Mouse (Mus musculus) cerebellum, postnatal 36 days (tissue): ENCODE measurements around the gene Twist1.

Source experiments
- DNase-seq, 2 experiments: peaks; one replicate each; pipeline ENCODE4 v3.0.0; 2021 to 2022; ENCODE audit warnings: mixed read lengths in 2 of 2

The Twist1 gene

DNA sequence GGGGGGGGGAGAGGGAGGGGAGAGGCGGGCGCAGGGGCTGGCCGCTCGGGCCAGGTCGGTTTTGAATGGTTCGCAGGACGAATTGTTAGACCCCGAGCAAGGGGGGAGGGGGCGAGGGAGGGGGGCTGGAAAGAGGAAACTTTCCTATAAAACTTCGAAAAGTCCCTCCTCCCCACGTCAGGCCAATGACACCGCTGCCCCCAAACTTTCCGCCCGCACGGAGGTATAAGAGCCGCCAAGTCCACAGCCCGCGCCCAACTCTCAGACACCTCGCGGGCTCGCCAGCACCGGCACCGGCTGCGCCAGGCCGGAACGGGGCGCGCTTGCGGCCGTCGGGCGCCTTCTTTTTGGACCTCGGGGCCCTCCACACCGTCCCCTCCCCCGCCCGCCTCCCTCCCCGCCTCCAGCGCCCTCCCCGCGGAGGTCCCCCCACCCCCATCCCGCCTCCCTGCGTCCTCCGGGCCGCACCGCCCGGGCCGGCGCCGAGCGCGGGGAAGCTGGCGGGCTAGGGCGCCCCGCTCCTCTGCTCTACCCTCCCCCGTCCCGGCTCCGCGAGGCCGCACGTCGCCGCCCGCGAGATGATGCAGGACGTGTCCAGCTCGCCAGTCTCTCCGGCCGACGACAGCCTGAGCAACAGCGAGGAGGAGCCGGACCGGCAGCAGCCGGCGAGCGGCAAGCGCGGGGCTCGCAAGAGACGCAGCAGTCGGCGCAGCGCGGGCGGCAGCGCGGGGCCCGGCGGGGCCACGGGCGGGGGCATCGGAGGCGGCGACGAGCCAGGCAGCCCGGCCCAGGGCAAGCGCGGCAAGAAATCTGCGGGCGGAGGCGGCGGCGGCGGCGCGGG lies at the start of gene Twist1:
Gene Twist1, plus strand, starts transcription at position 272 of the 841 bp plus-strand sequence.
- DNase-seq: no peak

DNA sequence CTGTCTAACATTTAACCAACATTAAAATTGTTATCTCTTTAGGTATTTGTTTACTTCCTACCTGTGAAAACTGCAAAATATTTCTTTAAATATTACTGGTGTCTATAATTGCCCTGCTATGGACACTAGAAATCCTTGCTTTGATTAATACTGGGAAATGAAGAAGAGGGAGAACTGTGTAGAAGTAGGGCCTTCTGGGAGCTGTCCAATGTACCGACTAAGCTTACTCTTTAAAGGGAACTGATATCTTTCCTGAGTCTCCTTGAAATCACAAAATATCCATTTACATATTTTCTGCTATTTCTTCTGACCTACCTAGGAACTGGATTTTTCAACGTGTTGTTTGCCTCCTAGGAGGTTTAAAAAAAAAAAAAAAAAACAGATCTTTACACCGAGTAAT lies 30.7 kb upstream of the Twist1 start:
- DNase-seq: no peak

DNA sequence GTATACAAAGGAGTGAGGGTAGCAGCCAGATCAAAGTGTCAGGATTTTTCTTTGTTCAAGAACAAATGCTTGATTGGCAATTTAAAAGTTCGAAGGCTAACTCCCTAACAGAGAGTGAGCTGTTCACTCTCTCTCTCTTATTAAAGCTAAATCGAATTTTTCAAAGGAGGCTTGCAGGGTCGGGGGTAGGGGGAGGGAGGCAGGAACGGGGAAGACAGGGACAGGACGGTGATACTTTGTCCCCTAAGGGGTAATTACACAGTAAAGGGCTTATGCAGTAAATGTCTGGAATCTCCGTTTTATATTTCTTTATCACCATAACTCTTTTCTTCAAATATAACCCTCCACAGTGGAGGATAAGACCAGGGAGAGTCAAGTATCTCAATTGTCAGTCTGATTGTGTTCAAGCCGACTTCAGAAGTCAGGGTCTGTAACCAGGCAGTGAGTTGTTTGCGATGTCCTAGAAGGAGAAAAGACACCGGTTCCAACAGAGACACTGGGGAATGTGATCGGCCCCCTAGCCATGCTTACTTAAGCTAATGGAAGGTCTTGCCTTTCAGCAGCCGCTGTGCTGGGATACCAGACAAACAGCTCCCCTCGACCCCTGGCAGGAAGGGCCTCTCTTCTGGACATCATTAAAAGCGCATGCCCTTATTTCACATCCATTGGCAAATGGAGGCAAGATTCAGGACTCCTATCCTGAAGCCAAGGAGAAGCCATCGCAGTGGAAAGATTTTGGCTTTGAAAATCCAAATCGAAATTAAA lies 30.0 kb upstream of the Twist1 start:
- no peak for DNase-seq

DNA sequence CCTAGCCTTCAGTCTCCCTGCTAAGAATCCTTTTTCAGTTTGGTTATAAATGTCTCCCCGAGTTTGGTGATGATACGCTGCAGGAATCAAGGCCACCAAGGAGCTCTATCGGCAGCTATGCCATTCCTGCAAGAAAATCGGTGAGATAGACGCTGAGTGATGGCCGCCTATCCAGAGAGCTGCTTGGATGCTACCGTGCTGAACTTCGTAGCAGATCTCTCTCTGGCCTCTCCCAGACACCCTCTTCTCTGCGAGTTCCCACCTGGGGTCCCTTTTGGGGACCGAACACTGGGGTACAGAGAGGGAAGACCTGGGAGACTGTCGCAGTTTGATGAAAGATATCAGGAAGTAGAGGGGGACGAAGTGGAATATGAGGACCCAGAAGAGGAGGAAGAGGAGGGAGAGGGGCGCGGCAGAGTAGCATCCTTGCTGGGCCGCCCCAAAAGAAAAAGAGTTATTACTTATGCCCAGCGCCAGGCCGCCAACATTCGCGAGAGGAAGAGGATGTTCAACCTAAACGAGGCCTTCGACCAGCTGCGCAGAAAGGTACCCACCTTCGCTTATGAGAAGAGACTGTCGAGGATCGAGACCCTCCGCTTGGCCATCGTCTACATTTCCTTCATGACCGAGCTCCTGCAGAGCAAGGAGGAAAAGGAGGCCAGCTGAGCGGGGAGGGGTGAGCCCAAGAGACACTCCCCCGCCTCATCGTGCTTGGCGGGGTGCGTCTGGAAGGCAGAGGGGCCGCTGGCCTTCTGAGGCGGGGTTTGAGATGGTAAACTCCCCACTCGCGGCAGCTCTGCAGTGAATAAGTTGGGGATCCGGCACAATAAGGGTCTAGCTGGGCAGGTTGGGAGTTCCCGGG lies 28.9 kb upstream of the Twist1 start, which contains the start of gene Ferd3l:
Gene Ferd3l, plus strand, starts transcription at position 95 of the 862 bp plus-strand sequence.
- no peak for DNase-seq

DNA sequence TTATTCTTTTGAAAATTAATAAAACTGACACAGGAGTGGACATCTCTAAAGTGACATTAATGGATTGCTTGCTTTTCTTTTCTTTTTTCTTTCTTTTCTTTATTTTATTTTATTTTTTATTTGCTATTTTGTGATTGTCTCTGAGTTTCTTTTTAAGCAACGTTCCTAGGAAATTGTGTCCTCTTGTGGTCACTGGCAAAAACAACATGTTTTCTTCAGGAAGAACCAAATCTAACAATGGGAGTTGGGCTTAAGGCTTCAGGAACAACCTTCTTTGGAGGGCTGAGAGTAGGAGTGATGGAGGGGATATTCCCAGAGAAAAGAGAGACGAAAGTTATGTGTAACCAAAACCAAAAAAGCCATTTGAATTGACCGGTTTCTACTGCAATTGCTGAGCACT lies 4.6 kb upstream of the Twist1 start:
- no peak for DNase-seq

DNA sequence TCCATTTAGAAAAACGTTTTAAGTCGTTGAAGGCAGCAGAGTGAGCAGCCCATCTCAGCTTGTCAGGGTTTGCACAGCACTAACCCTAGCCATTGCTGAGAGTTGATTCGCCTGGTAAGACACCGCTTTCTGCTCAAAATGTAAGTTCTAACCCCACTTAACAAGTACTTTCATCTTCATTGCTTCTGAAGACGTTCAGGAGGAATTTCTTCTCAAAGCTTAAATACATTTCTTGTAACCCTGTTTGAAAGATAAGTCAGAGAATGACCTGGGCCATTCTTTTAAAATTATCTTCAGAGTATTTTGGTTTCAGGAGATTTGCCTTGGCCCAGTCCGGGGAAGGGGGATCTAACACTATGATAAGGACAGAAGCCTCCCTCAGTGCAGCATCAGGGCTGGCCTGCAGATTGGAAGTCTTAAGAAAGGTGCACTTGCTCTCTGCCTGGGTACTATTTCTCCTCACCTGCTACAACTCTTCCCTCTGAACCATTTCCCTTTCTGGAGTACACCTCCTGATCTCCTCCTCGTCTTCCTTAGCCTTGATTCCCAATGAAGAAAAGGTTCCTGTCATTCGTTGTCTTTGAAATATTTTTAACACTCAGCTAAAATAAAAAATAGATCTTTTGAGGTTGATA lies 2.4 kb upstream of the Twist1 start:
- no peak for DNase-seq

DNA sequence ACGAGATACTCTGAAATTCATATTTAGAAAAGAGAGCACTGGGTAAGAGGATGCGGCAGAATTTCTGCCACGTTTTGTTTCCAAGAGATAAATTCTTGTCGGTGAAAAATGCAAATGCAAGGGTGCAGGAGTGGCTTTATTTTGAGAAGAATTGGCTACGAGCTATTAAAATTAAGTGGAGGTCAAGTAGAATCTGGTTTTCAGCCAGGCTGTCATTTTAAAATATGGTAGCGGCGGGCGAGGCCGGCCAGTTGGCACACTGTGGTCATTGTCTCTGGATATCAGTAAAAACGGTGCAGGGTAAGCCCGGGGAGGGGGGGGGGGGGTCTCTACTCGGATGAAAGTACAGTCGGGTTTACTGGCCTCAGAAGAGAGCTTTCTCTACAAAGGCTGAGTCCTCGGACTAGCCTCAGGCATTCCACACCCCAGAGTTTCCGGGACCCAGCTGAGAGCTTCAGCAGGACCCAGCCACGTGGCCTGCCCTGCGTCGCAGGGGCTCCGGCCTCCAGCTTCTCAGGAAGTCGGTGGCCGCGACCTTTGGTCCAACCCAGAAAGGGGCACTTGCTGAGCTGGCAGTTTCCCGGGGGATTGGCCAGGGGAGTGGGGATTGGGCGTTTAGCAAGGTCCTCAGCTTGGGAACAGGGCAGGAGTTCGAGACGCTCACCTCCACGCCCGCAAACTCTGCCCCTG lies 1.7 kb upstream of the Twist1 start:
- no peak for DNase-seq

DNA sequence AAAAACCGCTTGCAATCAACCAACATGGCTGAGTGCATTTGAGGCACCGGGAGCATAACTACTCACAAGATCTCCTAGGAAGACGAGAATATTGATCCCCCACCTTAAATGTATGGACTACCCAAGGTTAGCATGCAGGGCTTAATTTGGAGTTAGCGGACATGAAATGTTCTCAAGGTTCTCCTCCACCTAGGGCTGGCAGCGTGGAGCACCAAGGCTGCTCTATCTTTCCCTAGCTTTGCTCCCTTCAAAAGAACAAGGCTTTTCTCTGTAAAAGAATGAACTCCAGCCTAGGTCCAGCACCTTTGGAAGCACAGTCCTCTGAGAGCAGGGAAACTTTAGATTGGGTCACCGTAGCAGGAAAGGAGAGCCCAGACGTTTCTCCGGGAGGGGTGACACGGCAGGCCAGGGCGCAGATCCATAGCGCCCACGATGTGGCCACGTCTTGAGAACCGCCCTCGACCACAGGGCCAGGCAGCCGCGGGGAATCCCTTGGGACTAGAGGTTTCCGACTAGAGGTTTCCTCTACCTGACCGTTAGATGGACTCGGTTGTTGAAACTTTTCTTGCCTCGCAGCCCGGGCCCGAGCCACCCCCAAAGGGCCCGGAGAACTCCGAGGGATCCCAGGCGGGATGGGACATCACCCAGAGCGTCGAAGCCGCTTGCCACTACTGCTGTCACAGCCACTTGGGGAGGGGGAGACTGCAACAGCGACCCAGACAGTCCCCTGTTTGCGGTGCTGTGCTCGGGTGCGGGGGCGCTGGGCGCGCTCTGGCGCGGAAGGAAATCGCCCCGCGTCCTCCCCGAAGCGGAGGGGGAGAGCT lies 683 bp upstream of the Twist1 start:
- DNase-seq: no peak

DNA sequence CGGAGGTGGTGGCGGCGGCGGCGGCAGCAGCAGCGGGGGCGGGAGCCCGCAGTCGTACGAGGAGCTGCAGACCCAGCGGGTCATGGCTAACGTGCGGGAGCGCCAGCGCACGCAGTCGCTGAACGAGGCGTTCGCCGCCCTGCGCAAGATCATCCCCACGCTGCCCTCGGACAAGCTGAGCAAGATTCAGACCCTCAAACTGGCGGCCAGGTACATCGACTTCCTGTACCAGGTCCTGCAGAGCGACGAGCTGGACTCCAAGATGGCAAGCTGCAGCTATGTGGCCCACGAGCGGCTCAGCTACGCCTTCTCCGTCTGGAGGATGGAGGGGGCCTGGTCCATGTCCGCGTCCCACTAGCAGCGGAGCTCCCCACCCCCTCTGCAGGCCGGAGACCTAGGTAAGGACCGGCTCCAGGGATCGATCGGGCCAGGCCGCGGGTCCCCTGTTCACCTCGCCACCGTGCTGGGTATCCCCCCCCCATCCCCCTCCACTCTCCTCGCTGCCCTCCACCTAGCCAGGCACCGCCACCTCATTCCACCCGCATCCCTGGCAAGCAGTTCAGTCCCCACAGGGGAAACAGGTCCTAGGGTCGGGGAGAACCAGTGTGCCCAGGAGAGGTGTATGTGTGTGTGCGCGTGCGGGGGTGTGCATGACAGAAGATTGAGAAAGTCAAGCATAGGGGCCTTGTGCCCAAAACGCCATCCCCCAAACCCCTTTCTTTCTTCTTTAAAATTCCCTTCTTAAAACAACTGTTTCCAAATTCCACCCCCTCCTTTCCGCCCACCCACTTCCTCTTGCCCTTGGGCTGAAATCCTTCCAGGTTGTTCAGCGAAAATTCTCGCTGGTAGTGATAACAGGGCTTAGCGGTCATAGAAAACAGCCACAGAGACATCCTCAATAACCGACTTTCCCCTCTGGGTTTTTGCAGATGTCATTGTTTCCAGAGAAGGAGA lies 1.0 kb downstream of the Twist1 start:
- DNase-seq: no peak

DNA sequence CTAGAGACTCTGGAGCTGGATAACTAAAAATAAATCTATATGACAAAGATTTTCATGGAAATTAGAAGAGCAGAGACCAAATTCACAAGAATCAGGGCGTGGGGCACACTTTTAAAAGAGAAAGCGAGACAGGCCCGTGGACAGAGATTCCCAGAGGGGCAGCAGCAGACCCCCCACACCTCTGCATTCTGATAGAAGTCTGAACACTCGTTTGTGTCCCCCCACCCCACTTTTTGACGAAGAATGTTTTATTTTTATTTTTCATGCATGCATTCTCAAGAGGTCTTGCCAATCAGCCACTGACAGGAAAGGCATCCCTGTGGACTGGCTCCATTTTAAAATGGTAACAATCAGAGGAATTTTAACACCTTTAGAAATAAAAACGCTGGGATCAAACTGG lies 1.7 kb downstream of the Twist1 start:
- no peak for DNase-seq

DNA sequence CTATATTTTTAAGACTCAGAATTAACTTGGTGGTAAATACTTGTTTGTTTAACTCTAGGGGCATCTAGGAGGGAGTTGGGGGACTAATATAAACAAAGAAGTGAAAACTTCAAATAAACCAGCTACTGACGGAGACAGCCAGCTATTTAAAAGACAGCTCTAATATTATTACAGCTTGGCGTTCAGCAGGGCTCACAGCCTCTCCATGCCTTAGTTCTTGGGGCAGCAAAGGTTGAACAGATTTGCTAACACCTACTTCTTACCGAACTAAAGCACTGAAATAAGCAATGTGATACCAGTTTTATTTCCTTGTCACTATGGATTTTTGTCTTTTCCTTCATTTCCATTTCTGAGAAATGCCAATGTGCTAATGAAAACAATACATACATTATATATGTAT lies 2.4 kb downstream of the Twist1 start:
- no peak for DNase-seq

DNA sequence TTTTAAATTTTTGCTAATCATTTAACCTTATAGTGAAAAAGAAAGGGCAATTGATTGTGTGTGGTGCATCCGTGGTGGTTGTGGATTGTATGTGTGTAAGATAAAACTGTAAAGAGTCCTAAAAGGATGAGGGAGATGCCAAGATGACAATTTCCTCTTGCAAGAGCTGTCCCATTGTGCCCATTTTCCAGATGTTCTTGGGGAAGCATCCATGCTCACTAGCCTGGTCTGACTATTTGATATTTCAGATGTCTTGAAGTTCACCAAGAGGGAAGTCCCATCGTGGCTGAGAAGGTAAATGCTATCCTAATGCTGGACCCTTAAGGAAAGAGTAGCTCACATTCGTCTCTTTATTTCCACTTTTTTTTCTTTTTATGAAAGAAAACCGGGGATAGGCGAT lies 3.5 kb downstream of the Twist1 start:
- DNase-seq: no peak

DNA sequence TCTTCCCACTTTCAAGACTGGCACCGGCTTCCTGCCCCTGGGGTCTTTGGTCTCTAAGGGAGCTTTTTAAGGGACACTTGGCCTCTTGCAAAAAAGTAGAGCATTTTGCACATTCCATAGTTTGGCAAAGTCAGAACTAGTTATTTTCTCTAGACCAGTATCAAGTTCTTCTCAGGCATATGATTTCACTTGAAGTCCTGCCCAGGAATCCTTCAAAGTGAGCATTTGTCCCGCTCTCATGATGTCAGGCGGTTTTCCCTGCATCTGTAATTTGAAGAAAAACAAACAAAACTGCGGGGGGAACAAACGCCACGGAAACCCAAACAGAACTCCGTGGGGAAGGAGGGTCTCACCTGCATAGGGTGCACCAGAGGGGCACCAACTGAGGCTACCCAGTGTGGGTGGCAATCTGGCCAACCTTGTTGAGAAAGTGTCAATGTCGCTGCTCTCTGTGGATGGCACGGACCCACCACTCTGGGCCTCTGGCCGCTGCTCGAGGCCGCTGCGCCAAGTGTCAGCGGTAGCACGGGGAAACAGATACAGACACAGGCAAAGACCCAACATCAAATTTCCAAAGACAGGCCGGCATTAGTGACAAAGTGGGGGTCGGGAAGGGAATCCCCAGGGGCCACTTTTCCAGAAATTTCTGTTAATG lies 4.8 kb downstream of the Twist1 start:
- DNase-seq: no peak

DNA sequence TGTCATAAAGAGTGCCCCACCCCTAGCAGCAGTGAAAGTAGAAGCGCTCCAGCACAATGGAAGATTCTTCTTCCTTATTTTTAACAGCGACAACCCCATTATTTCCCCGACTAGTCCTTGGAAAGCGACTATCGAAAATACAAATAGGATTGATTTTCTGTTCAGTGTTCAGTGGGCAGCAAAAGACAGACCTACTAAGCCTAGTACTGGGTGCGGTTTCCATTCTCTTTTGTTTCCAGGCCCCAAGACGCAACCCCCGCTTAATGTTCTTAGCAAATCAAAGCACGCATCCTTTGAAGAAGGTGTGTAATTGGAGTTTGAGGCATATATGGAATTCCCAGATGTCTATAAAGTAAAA lies 5.3 kb downstream of the Twist1 start:
- no peak for DNase-seq

DNA sequence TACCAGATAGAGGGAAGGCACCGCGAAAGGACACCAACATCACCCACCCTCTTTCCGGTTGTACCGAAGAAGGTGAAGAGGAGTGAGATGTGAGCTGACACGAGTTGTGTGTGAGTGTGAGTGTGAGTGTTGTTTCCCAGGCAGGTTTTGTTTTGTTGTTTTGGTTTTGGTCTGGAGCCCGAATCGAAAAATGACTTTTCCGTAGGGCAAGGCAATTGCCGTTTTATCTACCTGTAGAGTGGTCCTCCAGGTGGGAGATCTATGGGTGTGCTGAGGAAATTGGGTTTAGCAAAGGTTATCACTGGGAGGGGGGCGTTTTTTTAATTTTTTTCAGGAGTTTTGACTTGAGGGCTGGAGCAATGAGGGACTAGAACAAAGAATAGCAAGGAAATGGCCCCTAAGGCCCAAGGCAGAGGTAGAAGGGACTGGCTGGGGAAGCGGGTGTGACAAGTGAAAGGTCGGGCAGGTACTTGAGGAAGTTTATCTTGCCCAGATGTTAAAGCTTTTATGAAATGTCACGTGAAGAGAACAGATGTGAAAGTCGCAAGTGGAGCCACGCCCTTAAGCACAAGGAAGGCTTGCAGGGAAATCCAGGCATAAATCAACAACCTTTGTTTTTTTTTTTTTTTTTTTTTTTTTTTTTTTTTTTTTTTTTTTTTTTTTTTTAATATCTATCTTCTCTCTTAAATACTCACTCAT lies 6.3 kb downstream of the Twist1 start:
- no peak for DNase-seq

DNA sequence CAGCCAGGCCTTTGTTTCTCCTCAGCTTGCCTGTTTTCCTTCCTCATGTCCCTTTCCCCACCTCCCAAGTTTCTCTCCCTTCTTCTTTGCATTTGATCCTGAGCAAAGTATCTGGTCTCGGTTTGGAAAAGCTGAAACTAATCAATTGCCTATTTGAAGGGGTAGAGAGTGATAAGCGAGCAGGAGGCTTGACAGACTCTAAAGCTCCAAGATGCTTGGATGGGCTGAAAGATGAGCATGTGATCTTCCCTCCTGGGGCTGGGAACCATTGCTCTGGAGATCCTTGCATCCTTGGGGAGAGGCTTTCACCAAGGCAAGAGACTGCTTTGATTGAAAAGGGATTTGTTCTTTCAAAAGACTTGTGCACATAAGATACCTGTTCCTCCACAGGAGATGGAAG lies 7.0 kb downstream of the Twist1 start:
- no peak for DNase-seq

DNA sequence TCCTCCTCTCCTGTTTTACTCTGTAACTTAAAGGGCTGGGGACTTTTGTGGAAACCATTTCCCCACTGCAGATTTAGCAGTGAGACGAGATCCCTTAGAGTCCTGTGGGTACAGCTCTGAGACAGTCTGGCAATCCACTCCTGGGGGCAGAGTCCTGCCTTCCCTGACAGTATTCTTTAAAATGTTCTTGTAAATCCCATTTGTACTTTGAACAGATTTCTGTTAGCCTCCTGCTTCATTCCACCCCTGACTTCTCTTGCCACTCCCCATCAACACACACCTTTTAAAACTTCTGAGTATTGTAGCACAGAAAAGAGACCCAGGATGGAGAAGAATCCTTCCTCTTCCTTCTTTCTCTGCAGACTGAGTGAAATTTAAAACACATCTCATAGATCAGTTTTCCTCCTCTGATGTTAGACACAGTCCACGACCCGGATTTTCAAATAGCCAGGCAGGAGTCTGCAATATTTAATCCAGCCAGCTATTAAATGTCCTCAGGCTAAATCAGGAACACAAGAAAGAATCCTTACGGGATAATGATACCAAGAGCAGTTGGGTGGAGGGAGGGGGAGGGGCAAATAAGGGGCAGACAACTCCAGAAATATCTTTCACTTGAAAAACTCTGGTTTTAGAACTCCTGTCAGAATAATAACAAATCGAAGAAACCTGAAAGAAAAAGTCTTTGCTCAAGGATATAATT lies 8.3 kb downstream of the Twist1 start:
- no peak for DNase-seq
